Mouse (Mus musculus): ENCODE measurements around the gene Agpat1.

Agpat1 gene

GRCm38 (mm10) chr17:34604061-34604508 is at the start of gene Agpat1:
Gene Agpat1, plus strand, starts transcription at chr17:34604262.
- in situ Hi-C loops (cut with MboI) = no loop called here

GRCm38 (mm10) chr17:34555483-34555882 is 48.6 kb upstream of the Agpat1 start:
- in situ Hi-C loops (cut with MboI) = no loop called here

- in situ Hi-C loops (cut with MboI) = no loop called here
Measured at GRCm38 (mm10) chr17:34556406-34556805, 47.7 kb upstream of the Agpat1 start.

- in situ Hi-C loops (cut with MboI) = no loop called here
Measured at GRCm38 (mm10) chr17:34557411-34557810, 46.7 kb upstream of the Agpat1 start.

GRCm38 (mm10) chr17:34559116-34559515 is 44.9 kb upstream of the Agpat1 start:
- in situ Hi-C loops (cut with MboI) = no loop called here

- in situ Hi-C loops (cut with MboI) = no loop called here
Measured at GRCm38 (mm10) chr17:34559895-34560294, 44.2 kb upstream of the Agpat1 start.

GRCm38 (mm10) chr17:34560438-34560837 is 43.6 kb upstream of the Agpat1 start:
- in situ Hi-C loops (cut with MboI) = no loop called here

GRCm38 (mm10) chr17:34561200-34561599 is 42.9 kb upstream of the Agpat1 start:
- in situ Hi-C loops (cut with MboI) = no loop called here

GRCm38 (mm10) chr17:34562595-34562994 is 41.5 kb upstream of the Agpat1 start:
- in situ Hi-C loops (cut with MboI) = no loop called here

- in situ Hi-C loops (cut with MboI) = no loop called here
Measured at GRCm38 (mm10) chr17:34563354-34563753, 40.7 kb upstream of the Agpat1 start.

- in situ Hi-C loops (cut with MboI) = no loop called here
Measured at GRCm38 (mm10) chr17:34564003-34564421, 40.0 kb upstream of the Agpat1 start, which contains the start of gene Notch4. Gene Notch4, plus strand, starts transcription at chr17:34564268.

- in situ Hi-C loops (cut with MboI) = loop anchor here (5.0 kb wide), 1 partner anchor 53 kb away; the partner anchor contains the start of gene Egfl8
Measured at GRCm38 (mm10) chr17:34564796-34565195, 39.3 kb upstream of the Agpat1 start.

- in situ Hi-C loops (cut with MboI) = loop anchor here (5.0 kb wide), 1 partner anchor 50 kb away; the partner anchor contains the start of gene Egfl8
Measured at GRCm38 (mm10) chr17:34567311-34567710, 36.8 kb upstream of the Agpat1 start.

- in situ Hi-C loops (cut with MboI) = loop anchor here (5.0 kb wide), 1 partner anchor 49 kb away; the partner anchor contains the start of gene Egfl8
Measured at GRCm38 (mm10) chr17:34568421-34568820, 35.6 kb upstream of the Agpat1 start.

GRCm38 (mm10) chr17:34569919-34570318 is 34.1 kb upstream of the Agpat1 start:
- in situ Hi-C loops (cut with MboI) = loop anchor here (5.0 kb wide), 1 partner anchor 47 kb away; the partner anchor contains the start of gene Egfl8

- in situ Hi-C loops (cut with MboI) = no loop called here
Measured at GRCm38 (mm10) chr17:34571875-34572274, 32.2 kb upstream of the Agpat1 start.

- in situ Hi-C loops (cut with MboI) = no loop called here
Measured at GRCm38 (mm10) chr17:34572361-34572760, 31.7 kb upstream of the Agpat1 start.

GRCm38 (mm10) chr17:34576577-34576976 is 27.5 kb upstream of the Agpat1 start:
- in situ Hi-C loops (cut with MboI) = loop anchor here (25.0 kb wide), 1 partner anchor 389 kb away; the partner anchor contains the start of genes Psmb8, Psmb9 and Tap1

- in situ Hi-C loops (cut with MboI) = loop anchor here (25.0 kb wide), 1 partner anchor 391 kb away; the partner anchor contains the start of genes Psmb8, Psmb9 and Tap1
Measured at GRCm38 (mm10) chr17:34578070-34578469, 26.0 kb upstream of the Agpat1 start.

GRCm38 (mm10) chr17:34582528-34582927 is 21.5 kb upstream of the Agpat1 start:
- in situ Hi-C loops (cut with MboI) = loop anchor here (25.0 kb wide), 1 partner anchor 395 kb away; the partner anchor contains the start of genes Psmb8, Psmb9 and Tap1

GRCm38 (mm10) chr17:34583397-34583796 is 20.7 kb upstream of the Agpat1 start:
- in situ Hi-C loops (cut with MboI) = loop anchor here (25.0 kb wide), 1 partner anchor 396 kb away; the partner anchor contains the start of genes Psmb8, Psmb9 and Tap1

GRCm38 (mm10) chr17:34583819-34584218 is 20.2 kb upstream of the Agpat1 start:
- in situ Hi-C loops (cut with MboI) = loop anchor here (25.0 kb wide), 1 partner anchor 397 kb away; the partner anchor contains the start of genes Psmb8, Psmb9 and Tap1

- in situ Hi-C loops (cut with MboI) = loop anchor here (25.0 kb wide), 1 partner anchor 398 kb away; the partner anchor contains the start of genes Psmb8, Psmb9 and Tap1
Measured at GRCm38 (mm10) chr17:34585121-34585520, 18.9 kb upstream of the Agpat1 start.

Measured in mature B cell (primary cell).